Mouse (Mus musculus) CH12.LX (cell line): ENCODE measurements at regions not wholly inside any gene's neighbourhood (a gene's known extent, or its start where the extent isn't known, plus 50 kb on each side); places are given as distances from the start of the nearest gene placed in this dataset.
A peak's percentile ranks its signal among the peaks of the same experiment; 100 is the strongest.

Experiments
- DNase-seq: peaks from one replicate; pipeline ENCODE4 v3.0.0-alpha.2; 2013; ENCODE audit errors: extremely low read depth
- H3K27ac ChIP-seq: 2 replicates; pipeline ENCODE4 v1.5.1; 2012; ENCODE audit warnings: low read depth, mild to moderate bottlenecking, control low read depth, moderate library complexity; ENCODE audit not compliant: insufficient read depth
- H3K27me3 ChIP-seq: replicated peaks from 2 replicates; pipeline ENCODE3; 2012; ENCODE audit warnings: inconsistent platforms
- H3K36me3 ChIP-seq, 2 experiments: replicated peaks in 1 of 2; 2 replicates each; pipeline versions ENCODE3 to v1.6.1; 2012; ENCODE audit warnings: inconsistent platforms in 1 of 2, low read length in 1 of 2, mild to moderate bottlenecking in 1 of 2, mixed read lengths in 1 of 2, moderate library complexity in 1 of 2; ENCODE audit not compliant: control insufficient read depth in 1 of 2, insufficient read depth in 1 of 2
- H3K4me1 ChIP-seq, 2 experiments: 2 replicates each; pipeline ENCODE4 v1.6.1; 2012; ENCODE audit warnings: inconsistent platforms in 1 of 2, moderate library complexity in 1 of 2; ENCODE audit not compliant: insufficient read depth in 2 of 2, control insufficient read depth in 1 of 2
- H3K4me2 ChIP-seq: 2 replicates; pipeline ENCODE4 v1.6.1; 2012; ENCODE audit warnings: low read depth, mild to moderate bottlenecking, control low read depth; ENCODE audit not compliant: poor library complexity, insufficient read depth, severe bottlenecking
- H3K4me3 ChIP-seq, 3 experiments: fragments of 150-350 bp in 1 of 3; sonication (generic) in 1 of 3; replicated peaks in 1 of 3; 2 replicates each; pipeline versions ENCODE3 to v1.5.1; 2011 to 2012; ENCODE audit warnings: low read depth in 2 of 3, low read length in 2 of 3, mild to moderate bottlenecking in 2 of 3, moderate library complexity in 2 of 3, control low read depth in 1 of 3, improper control_type of control experiment in 1 of 3, inconsistent platforms in 1 of 3, mixed read lengths in 1 of 3; ENCODE audit not compliant: poor library complexity in 1 of 3
- H3K79me2 ChIP-seq: replicated peaks from 2 replicates; pipeline ENCODE4 v1.6.1; 2012; ENCODE audit warnings: mild to moderate bottlenecking, moderate library complexity; ENCODE audit not compliant: control insufficient read depth, poor library complexity, insufficient read depth, severe bottlenecking; ENCODE audit errors: extremely low read depth
- H3K9ac ChIP-seq: 2 replicates; pipeline ENCODE4 v1.6.1; 2012; ENCODE audit warnings: low read depth, mild to moderate bottlenecking, control low read depth, moderate library complexity; ENCODE audit not compliant: insufficient read depth
- H3K9me3 ChIP-seq: replicated peaks from 2 replicates; pipeline ENCODE3; 2012; ENCODE audit warnings: low read length, inconsistent platforms, mixed read lengths
- BHLHE40 ChIP-seq: IDR thresholded peaks from 2 replicates; pipeline ENCODE4 v1.6.1; 2011; ENCODE audit warnings: mild to moderate bottlenecking, low read depth, low read length, improper control_type of control experiment
- EP300 ChIP-seq: IDR thresholded peaks from 2 replicates; pipeline ENCODE4 v1.6.1; 2011; ENCODE audit warnings: low read length, improper control_type of control experiment
- KAT2A ChIP-seq: IDR thresholded peaks from 2 replicates; pipeline ENCODE4 v1.6.1; 2012; ENCODE audit warnings: low read length, improper control_type of control experiment, inconsistent platforms; ENCODE audit not compliant: insufficient replicate concordance
- MAFK ChIP-seq: IDR thresholded peaks from 2 replicates; pipeline ENCODE4 v1.6.1; 2011; ENCODE audit warnings: low read length, improper control_type of control experiment; ENCODE audit not compliant: insufficient replicate concordance
- MXI1 ChIP-seq: IDR thresholded peaks from 2 replicates; pipeline ENCODE4 v1.6.1; 2011; ENCODE audit warnings: mild to moderate bottlenecking, low read depth, low read length, improper control_type of control experiment
- RAD21 ChIP-seq: IDR thresholded peaks from 2 replicates; pipeline ENCODE4 v1.6.1; 2011; ENCODE audit warnings: low read depth, mild to moderate bottlenecking, low read length, improper control_type of control experiment, moderate library complexity
- SMC3 ChIP-seq: IDR thresholded peaks from 2 replicates; pipeline ENCODE4 v1.6.1; 2011; ENCODE audit warnings: low read depth, low read length, improper control_type of control experiment
- TBP ChIP-seq: conservative IDR thresholded peaks from 2 replicates; pipeline ENCODE4 v1.6.1; 2011; ENCODE audit warnings: low read depth, low read length, improper control_type of control experiment
- USF1 ChIP-seq: IDR thresholded peaks from 2 replicates; pipeline ENCODE4 v1.6.1; 2014; ENCODE audit warnings: low read depth, mild to moderate bottlenecking, inconsistent platforms, low read length, improper control_type of control experiment
- USF2 ChIP-seq: conservative IDR thresholded peaks from 2 replicates; pipeline ENCODE4 v1.6.1; 2011; ENCODE audit warnings: low read depth, low read length, improper control_type of control experiment
- ZMIZ1 ChIP-seq: IDR thresholded peaks from 2 replicates; pipeline ENCODE4 v1.6.1; 2012; ENCODE audit warnings: low read depth, mild to moderate bottlenecking, inconsistent platforms, low read length, improper control_type of control experiment
- dilution Hi-C: fragments of 300-500 bp; cut with MboI; formaldehyde crosslinking; loops from 2 replicates; pipeline ENCODE4 v1.14.3; 2020; ENCODE audit warnings: low sequenced_read_pairs; ENCODE audit not compliant: extremely low pct_unique_long_range_greater_than_20kb, extremely low pct_ligation_motif_present
- in situ Hi-C: fragments of 300-500 bp; cut with MboI; formaldehyde crosslinking; loops from 3 replicates; pipeline ENCODE4 v1.14.3; 2019; ENCODE audit warnings: low sequenced_read_pairs, low pct_ligation_motif_present, low pct_unique_long_range_greater_than_20kb, mixed read lengths

GRCm38 (mm10) chr3:60698189-60698588, 225.6 kb downstream of the Mbnl1 start:
- Histone ChIP-seq H3K27ac (no peak overlapping the region), H3K9me3 (no peaks in the 10 kb centered on the region), H3K4me3 (no peak overlapping the region), H3K9ac (no peak overlapping the region), H3K36me3 (no peaks in the 10 kb centered on the region), H3K79me2 (no peaks in the 10 kb centered on the region), H3K4me1 (no peaks in the 10 kb centered on the region), H3K4me2 (no peak overlapping the region), H3K27me3 (no peaks in the 10 kb centered on the region)
- in situ Hi-C loops (no loop called here), dilution Hi-C loops (no loop called here)
- no peak for TF ChIP-seq MXI1
- TF ChIP-seq EP300, result no peak
- no peak for TF ChIP-seq BHLHE40
- no peak for TF ChIP-seq SMC3
- no peak for TF ChIP-seq KAT2A
- TF ChIP-seq USF2, result no peak
- TF ChIP-seq RAD21, result no peak
- DNase-seq, result no peak

GRCm38 (mm10) chr3:60707139-60707538, 234.5 kb downstream of the Mbnl1 start:
- no peak for DNase-seq
- dilution Hi-C loops, result no loop called here
- peaks cover 0 to 2% of the 10 kb centered on the region in 2 experiments; a peak in 1 of 4 replicates for H3K4me1 ChIP-seq

DNA sequence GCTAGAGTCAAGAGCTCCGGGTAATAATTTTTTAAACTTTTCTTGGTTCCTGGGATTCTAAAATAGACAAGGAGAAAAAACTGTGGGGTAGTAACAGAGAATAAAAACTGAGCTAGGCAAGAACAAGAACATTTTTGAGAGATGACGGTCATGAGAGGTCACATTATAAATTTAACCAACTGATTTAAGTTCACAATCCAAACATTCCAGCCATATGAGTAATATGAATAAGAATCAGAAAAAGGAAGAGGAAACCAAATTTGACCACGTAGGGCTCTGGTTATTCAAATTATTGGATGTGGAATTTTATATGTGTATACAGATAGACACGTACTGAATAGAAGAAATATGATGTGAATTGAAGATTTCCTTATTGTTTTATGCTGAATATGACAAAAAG, 240.3 kb downstream of the Mbnl1 start:
- no peak overlapping the region for H3K4me2 ChIP-seq
- in situ Hi-C loops, result no loop called here
- no peaks in the 10 kb centered on the region for H3K4me1 ChIP-seq
- no peak overlapping the region for H3K4me3 ChIP-seq
- H3K9ac ChIP-seq, result no peak overlapping the region
- TF ChIP-seq TBP, result no peak
- no peak for TF ChIP-seq ZMIZ1
- no peak for TF ChIP-seq MXI1
- TF ChIP-seq USF1, result no peak
- H3K36me3 ChIP-seq, result no peaks in the 10 kb centered on the region
- H3K27ac ChIP-seq, result no peak overlapping the region
- no peaks in the 10 kb centered on the region for H3K9me3 ChIP-seq
- H3K79me2 ChIP-seq, result no peaks in the 10 kb centered on the region
- dilution Hi-C loops, result no loop called here
- DNase-seq, result no peak
- H3K27me3 ChIP-seq, result no peaks in the 10 kb centered on the region

More at GRCm38 (mm10) chr3:60707139-60707538, 234.5 kb downstream of the Mbnl1 start:
- Histone ChIP-seq H3K36me3 (no peaks in the 10 kb centered on the region), H3K4me2 (no peak overlapping the region), H3K27me3 (no peaks in the 10 kb centered on the region), H3K27ac (no peak overlapping the region), H3K9ac (no peak overlapping the region), H3K9me3 (no peaks in the 10 kb centered on the region), H3K79me2 (no peaks in the 10 kb centered on the region), H3K4me3 (no peak overlapping the region)
- in situ Hi-C loops, result no loop called here
- TF ChIP-seq MAFK, result peak; percentile 54; the same call in 1 of the 2 replicates
- no peak for TF ChIP-seq BHLHE40
